Mouse (Mus musculus) layer of hippocampus, postnatal 25 days (tissue): Measurements from ENCODE around the gene Ugdh. TPM values are rescaled to one million over a fixed set of nuclear protein-coding genes. Genes with fewer than 3 reads are reported as not detected.

Experiments used
- total RNA-seq, 2 experiments: library from RNA; stranded (reverse); gene quantifications; 2 replicates each; pipeline ENCODE4 v1.2.3; 2021

Gene Ugdh
- total RNA-seq, 2 experiments from 2014 or later: 27.8 to 29.1 TPM

Other genes starting within 250 kb of the Ugdh start
- gene Wdr19, start 236.3 kb downstream of the Ugdh start, total RNA-seq: 10 to 100 TPM; 17.8 to 23.4 TPM
- gene Rfc1, start 100.3 kb downstream of the Ugdh start, total RNA-seq: 10 to 100 TPM; 28.5 to 29.5 TPM
- gene Klb, start 87.6 kb downstream of the Ugdh start, total RNA-seq: under 1 TPM; 0.62 to 0.73 TPM
- gene Rpl9, start 44.5 kb downstream of the Ugdh start, total RNA-seq: 100 to 1,000 TPM; 604 to 704 TPM
- 10 to 100 TPM; 27.7 to 34.2 TPM for gene Lias, start 44.5 kb downstream of the Ugdh start, total RNA-seq
- gene Gm43552, start 56.9 kb upstream of the Ugdh start, total RNA-seq: 1 to 10 TPM in 1 of 2 experiments, not detected in 1; 1.8 TPM
- gene Smim14, start 101.2 kb upstream of the Ugdh start, total RNA-seq: 100 to 1,000 TPM; 158 to 162 TPM
- 100 to 1,000 TPM; 130 to 134 TPM for gene Ube2k, start 101.3 kb upstream of the Ugdh start, total RNA-seq